Mouse (Mus musculus) erythroblast, embryonic 14.5 days (primary cell): ENCODE measurements around the gene Ptgs2. TPM values are rescaled to one million over a fixed set of nuclear protein-coding genes. Genes with fewer than 3 reads are reported as not detected.

ENCODE experiments used
- H3K27me3 ChIP-seq: 2 replicates; pipeline ENCODE4 v1.6.1; 2012; ENCODE audit warnings: inconsistent platforms; ENCODE audit not compliant: control insufficient read depth
- H3K36me3 ChIP-seq: 2 replicates; pipeline ENCODE4 v1.6.1; 2012; ENCODE audit warnings: mild to moderate bottlenecking, inconsistent platforms; ENCODE audit not compliant: control insufficient read depth
- H3K4me1 ChIP-seq: 2 replicates; pipeline ENCODE4 v1.6.1; 2012; ENCODE audit warnings: inconsistent platforms; ENCODE audit not compliant: control insufficient read depth
- H3K4me3 ChIP-seq: replicated peaks from 2 replicates; pipeline ENCODE3; 2012; ENCODE audit warnings: moderate library complexity, mild to moderate bottlenecking, inconsistent platforms
- H3K9me3 ChIP-seq: 2 replicates; pipeline ENCODE4 v1.6.1; 2012; ENCODE audit warnings: low read length, inconsistent platforms, mixed read lengths; ENCODE audit not compliant: control insufficient read depth
- GATA1 ChIP-seq: IDR thresholded peaks from 2 replicates; pipeline ENCODE4 v1.6.1; 2012; ENCODE audit warnings: low read length, inconsistent platforms, mixed read lengths
- TAL1 ChIP-seq: IDR thresholded peaks from 3 replicates; pipeline ENCODE4 v1.6.1; 2012; ENCODE audit warnings: low read length, inconsistent platforms, mixed read lengths
- polyA plus RNA-seq: library from polyadenylated mRNA; stranded (reverse); fragments of >175 nt; gene quantifications from 2 replicates; pipeline ENCODE4 v1.2.3, GENCODE M21; 2012

Ptgs2 gene
- polyA plus RNA-seq, 1 experiment: not detected

DNA sequence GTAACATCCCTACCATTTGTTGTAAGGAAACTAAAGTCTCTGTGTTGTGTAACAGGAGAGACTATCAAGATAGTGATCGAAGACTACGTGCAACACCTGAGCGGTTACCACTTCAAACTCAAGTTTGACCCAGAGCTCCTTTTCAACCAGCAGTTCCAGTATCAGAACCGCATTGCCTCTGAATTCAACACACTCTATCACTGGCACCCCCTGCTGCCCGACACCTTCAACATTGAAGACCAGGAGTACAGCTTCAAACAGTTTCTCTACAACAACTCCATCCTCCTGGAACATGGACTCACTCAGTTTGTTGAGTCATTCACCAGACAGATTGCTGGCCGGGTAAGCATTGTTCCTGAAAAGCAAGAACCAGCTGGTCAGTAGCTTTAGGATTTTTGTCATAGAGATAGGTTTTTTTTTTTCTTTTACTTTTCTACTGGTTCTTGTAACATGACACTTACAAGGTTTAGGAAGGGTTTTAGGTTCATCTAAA, 4.4 kb downstream of the Ptgs2 start:
- Histone ChIP-seq H3K9me3 (no peaks in the 10 kb centered on the region), H3K27me3 (peaks cover 9% of the 10 kb centered on the region), H3K36me3 (no peaks in the 10 kb centered on the region), H3K4me3 (no peak overlapping the region), H3K4me1 (no peaks in the 10 kb centered on the region)
- TF ChIP-seq GATA1 (no peak), TAL1 (no peak)

DNA sequence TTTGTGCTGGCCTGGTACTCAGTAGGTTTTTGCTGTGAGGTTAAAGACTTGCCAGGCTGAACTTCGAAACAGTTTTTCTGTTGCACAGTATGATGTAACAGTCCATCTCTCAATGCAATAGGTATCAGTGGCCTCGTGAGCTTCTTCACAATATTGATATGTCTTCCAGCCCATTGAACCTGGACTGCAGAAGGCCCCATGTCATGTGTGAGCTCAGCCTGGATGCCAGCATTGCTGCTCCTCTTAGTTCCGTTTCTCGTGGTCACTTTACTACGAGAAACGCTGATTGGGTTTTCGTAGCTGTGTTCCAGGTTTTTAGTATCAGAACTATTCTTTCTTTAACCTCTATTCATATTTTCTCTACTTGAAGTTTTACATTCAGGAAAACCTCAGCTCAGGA, 6.9 kb downstream of the Ptgs2 start:
- Histone ChIP-seq H3K36me3 (no peaks in the 10 kb centered on the region), H3K27me3 (no peaks in the 10 kb centered on the region), H3K4me3 (no peak overlapping the region), H3K4me1 (no peaks in the 10 kb centered on the region), H3K9me3 (no peaks in the 10 kb centered on the region)
- TF ChIP-seq GATA1 (no peak), TAL1 (no peak)

DNA sequence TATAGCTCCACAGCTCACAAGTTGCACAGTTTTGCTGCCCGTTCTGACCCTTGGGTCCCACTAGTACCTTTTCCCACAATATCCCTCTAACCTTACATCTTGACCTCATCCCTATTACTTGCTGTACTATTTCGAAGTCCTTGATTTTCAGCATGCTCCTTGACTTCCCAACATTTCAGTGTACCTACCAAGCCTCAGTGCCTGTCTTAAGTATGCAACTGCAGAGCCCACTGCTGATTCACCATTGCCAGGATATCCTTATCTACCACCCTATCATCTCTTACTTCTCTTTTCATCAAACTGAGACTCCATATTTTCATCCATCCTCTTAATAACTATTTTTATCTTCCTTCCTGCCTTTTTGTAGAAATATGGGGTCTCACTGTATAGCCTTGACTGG, 9.8 kb downstream of the Ptgs2 start:
- Histone ChIP-seq H3K4me1 (no peaks in the 10 kb centered on the region), H3K4me3 (no peak overlapping the region), H3K27me3 (no peaks in the 10 kb centered on the region), H3K9me3 (no peaks in the 10 kb centered on the region), H3K36me3 (no peaks in the 10 kb centered on the region)
- TF ChIP-seq TAL1 (no peak), GATA1 (no peak)

DNA sequence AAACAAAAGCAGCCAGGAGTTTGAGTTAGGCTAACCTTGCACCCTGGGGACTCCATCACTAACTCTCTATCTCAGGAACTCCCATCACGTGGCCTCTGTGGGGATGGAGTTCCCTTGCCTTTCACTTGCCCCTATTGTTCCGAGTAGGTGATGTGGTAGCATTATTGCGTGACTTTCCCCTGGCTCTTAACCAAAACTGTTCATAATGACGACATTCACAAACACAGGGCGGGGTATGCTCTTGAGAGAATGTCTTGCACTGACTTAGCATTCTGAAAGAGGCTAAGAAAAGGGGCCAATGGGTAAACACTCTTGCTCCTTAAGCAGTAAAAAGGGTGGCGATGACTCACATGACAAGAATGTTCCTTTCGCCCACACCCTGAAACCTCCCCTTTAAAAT, 15.5 kb downstream of the Ptgs2 start:
- H3K27me3 ChIP-seq: no peaks in the 10 kb centered on the region
- no peaks in the 10 kb centered on the region for H3K4me1 ChIP-seq
- no peak overlapping the region for H3K4me3 ChIP-seq
- TF ChIP-seq TAL1: no peak
- no peak for TF ChIP-seq GATA1
- no peaks in the 10 kb centered on the region for H3K9me3 ChIP-seq
- no peaks in the 10 kb centered on the region for H3K36me3 ChIP-seq

DNA sequence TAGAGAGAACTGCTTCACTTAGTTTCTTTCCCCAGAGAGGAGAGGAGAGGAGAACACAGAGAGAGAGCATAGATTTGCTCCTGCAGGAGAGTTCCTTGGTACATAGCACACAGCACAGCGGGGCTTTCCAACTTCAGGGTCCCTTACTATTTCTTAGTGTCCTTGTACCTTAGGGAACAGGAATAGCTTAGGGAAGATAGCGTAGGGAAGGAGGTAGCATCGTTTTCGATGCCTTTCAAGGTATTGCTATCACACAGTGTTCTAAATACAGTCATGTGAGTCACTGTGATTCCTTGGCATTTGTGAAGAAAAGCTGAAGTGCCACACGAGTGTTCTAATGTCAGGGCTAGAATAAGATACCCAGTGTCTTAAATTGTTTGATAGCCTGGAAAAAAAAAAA, 18.5 kb downstream of the Ptgs2 start:
- Histone ChIP-seq H3K9me3 (no peaks in the 10 kb centered on the region), H3K36me3 (no peaks in the 10 kb centered on the region)
- TF ChIP-seq GATA1 (no peak), TAL1 (no peak)

DNA sequence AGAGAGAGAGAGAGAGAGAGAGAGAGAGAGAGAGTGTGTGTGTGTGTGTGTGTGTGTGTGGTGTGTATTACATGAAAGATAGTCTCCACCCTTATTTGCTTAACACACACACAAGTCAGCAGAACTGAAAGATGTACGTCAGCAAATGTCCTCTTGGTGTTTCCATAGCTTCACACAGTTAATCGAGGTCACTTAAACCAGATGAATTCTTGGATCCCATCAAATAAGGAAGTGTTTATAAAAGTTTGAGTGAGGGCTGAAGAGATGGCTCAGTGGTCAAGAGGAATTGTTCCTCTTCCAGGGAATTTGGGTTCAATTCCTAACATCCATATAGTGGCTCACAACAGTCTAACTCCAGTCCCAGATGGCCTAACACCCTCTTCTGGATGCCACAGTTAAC, 25.7 kb downstream of the Ptgs2 start:
- H3K27me3 ChIP-seq: no peaks in the 10 kb centered on the region
- H3K9me3 ChIP-seq: no peaks in the 10 kb centered on the region
- TF ChIP-seq TAL1 (no peak), GATA1 (no peak)

More for the DNA sequence above, 18.5 kb downstream of the Ptgs2 start:
- Histone ChIP-seq H3K4me1 (no peaks in the 10 kb centered on the region), H3K4me3 (no peak overlapping the region), H3K27me3 (no peaks in the 10 kb centered on the region)

DNA sequence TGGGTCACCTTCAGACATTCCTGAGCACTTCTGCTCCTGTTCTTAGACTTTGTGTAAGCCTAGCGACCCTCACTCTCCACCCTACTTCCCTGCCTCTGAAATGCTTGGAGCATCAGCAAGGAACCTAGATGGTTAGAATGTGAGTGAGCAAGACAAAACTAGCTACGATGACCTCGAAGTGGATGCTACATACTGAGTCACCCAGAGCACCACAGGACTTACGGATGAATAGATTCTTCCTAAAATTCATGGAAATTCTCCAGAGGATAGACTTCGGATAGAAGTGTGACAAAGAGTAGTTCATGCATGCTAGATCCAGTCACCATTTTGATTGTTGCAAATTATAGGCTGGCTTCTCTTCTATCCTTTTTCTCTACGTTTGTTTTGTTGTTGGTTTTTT, 30.2 kb downstream of the Ptgs2 start:
- no peaks in the 10 kb centered on the region for H3K36me3 ChIP-seq
- H3K4me3 ChIP-seq: no peak overlapping the region
- no peaks in the 10 kb centered on the region for H3K27me3 ChIP-seq
- no peaks in the 10 kb centered on the region for H3K4me1 ChIP-seq
- H3K9me3 ChIP-seq: no peaks in the 10 kb centered on the region
- TF ChIP-seq TAL1: no peak
- TF ChIP-seq GATA1: no peak

More for the DNA sequence above, 25.7 kb downstream of the Ptgs2 start:
- no peaks in the 10 kb centered on the region for H3K36me3 ChIP-seq
- H3K4me3 ChIP-seq: no peak overlapping the region
- H3K4me1 ChIP-seq: no peaks in the 10 kb centered on the region

DNA sequence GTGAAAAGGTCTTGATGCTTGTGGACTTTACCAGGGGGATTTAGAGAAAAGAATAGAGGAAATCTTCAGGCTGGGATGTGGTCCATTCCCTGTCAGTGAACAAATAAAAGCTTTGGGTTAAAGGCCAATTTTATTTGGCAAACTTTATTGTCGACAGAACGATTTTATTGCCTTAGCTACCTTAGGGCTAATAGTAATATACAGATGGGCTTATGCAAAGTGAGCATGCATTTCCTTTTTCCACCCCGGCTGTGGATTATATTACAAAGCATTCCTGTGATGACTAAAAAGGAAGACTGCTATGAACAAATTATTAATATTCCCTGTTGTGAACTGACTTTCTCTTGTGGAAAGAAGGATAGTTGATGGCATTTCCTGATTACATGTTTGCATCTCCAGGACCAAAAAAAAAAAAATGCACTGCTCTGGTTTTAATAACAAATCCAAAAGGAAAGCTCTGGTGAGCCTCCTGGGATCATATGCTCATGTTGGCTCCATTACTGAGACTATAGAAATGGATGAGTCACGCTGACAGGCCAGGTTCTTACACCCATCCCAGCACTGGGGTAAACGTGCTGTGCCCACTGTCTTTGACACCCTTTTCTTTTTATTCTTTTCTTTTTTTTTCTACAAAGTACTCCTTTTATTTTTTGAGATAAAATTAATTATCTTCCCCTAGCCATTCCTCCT, 30.9 kb downstream of the Ptgs2 start:
- no peak overlapping the region for H3K4me3 ChIP-seq
- no peaks in the 10 kb centered on the region for H3K27me3 ChIP-seq
- TF ChIP-seq TAL1 (no peak), GATA1 (no peak)
- H3K9me3 ChIP-seq: no peaks in the 10 kb centered on the region
- H3K4me1 ChIP-seq: no peaks in the 10 kb centered on the region
- no peaks in the 10 kb centered on the region for H3K36me3 ChIP-seq

DNA sequence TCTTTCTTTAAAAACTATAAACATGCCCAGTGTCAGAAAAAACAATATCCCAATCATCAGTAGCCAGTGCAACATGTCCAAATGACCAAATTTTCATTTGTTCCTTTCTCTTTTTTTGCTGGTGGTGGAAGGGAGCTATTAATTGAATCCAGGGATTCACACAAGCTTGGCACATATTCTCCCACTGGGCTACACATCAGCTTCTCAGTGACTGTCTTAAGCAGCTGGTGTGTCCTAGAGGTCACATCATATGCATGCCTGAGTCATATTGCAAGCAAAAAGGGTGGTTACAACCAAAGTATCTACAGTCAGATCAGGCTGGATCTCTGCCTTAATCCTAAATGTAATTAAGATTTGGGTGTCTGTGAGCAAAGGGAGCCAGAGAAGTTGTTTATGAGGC, 35.5 kb downstream of the Ptgs2 start:
- Histone ChIP-seq H3K4me3 (no peak overlapping the region), H3K4me1 (no peaks in the 10 kb centered on the region), H3K27me3 (no peaks in the 10 kb centered on the region), H3K36me3 (no peaks in the 10 kb centered on the region), H3K9me3 (no peaks in the 10 kb centered on the region)
- TF ChIP-seq GATA1 (no peak), TAL1 (no peak)

DNA sequence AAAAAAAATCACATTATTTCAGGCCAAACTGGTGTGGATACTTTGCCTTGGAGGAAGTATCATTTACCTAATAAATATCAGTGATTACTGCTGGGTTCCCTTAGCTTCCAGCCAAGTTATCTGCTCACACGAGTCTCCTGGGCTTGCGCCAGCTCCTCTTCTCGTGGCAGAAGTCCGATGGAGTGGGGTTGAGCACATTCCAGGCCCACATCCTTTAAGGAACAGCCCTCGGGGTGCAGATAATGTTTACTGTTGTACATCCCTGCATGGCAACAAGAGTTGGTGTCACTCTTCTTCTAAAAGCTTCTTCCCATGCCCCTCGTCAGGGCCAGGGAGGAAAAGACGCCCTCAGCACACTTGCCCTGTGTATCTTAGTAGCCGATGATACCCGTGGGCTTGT, 39.9 kb downstream of the Ptgs2 start:
- Histone ChIP-seq H3K36me3 (no peaks in the 10 kb centered on the region), H3K9me3 (no peaks in the 10 kb centered on the region), H3K4me1 (no peaks in the 10 kb centered on the region), H3K27me3 (no peaks in the 10 kb centered on the region), H3K4me3 (no peak overlapping the region)
- TF ChIP-seq GATA1 (no peak), TAL1 (no peak)
